Comparison of ENCODE assay signal across 8 mouse cellular contexts in the genomic region with DNA sequence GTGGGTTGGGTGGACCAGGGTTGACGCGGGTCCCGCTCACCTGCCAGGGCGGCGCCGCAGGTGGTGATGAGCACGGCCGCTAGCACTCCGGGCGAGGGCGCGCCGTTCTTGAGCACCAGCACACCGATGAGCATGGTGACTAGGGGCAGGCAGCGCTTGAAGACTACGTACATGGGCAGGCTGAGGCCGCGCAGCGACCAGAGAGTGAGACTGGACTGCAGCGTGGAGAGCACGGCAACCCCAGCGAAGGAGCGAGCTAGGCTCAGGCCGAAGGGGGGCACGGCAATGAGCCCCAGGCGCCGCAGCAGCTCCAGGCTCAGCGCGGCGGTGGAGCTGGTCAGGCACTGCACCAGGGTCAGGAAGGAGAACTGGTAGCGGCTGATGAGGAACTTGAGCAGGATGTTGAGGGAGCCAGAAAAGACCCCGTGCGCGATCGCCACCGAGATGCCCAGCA. TPM values are rescaled to one million over a fixed set of nuclear protein-coding genes. Genes with fewer than 3 reads are reported as not detected.
DNase-seq lines count a peak whose midpoint lies in the region; ATAC-seq and TF ChIP-seq lines count a peak whose summit lies in the region.

No protein-coding gene starts in this region.

- H3K27ac ChIP-seq in lung, embryonic 14.5 days (ENCODE audit: low read depth), result no peak overlapping the region
- no peak overlapping the region for H3K27ac ChIP-seq in forebrain, embryonic 14.5 days (ENCODE audit: low read depth, low read length)
- no peak overlapping the region for H3K27ac ChIP-seq in kidney, embryonic 16.5 days (ENCODE audit: low read length)

- peaks cover 54% of the 10 kb centered on the region for H3K27me3 ChIP-seq in lung, embryonic 14.5 days (ENCODE audit: insufficient read depth, low read length)
- H3K27me3 ChIP-seq in forebrain, embryonic 14.5 days (replicated peaks; ENCODE audit: control insufficient read depth, insufficient read depth, low read length), result peaks cover 50% of the 10 kb centered on the region
- peaks cover 63% of the 10 kb centered on the region for H3K27me3 ChIP-seq in kidney, embryonic 16.5 days (ENCODE audit: insufficient read depth, low read length)

- 0% methylated on average over 36 of the region's 36 CpGs for WGBS in lung, embryonic 14.5 days
- WGBS in forebrain, embryonic 14.5 days, result under 1% methylated on average over 36 of the region's 36 CpGs
- WGBS in kidney, embryonic 16.5 days, result under 1% methylated on average over 34 of the region's 36 CpGs

- H3K9me3 ChIP-seq in lung, embryonic 14.5 days (ENCODE audit: low read depth, low read length), result no peaks in the 10 kb centered on the region
- H3K9me3 ChIP-seq in forebrain, embryonic 14.5 days (replicated peaks; ENCODE audit: control insufficient read depth, low read length), result no peaks in the 10 kb centered on the region
- H3K9me3 ChIP-seq in kidney, embryonic 16.5 days (ENCODE audit: low read length), result no peaks in the 10 kb centered on the region

- DNase-seq in lung, embryonic 14.5 days, result peak; percentile 62
- no peak for DNase-seq in lung, postnatal 25 days (ENCODE audit: low spot score)
- peak; percentile 36 for DNase-seq in brain, adult 2 months (ENCODE audit: low read depth, low spot score)
- DNase-seq in forebrain, embryonic 14.5 days (ENCODE audit: low spot score), result peak; percentile 50
- DNase-seq in mesoderm, embryonic 11.5 days (ENCODE audit: low read depth, low spot score), result peak; percentile 56
- peak; percentile 21 to 26 for DNase-seq in thymus, postnatal 36 days
- DNase-seq in gastrocnemius, postnatal 36 days, result no peak

- intact Hi-C loops in gastrocnemius, postnatal 36 days (cut with DNase I), result no loop called here

- peak; percentile 54 for ATAC-seq in lung, embryonic 14.5 days (ENCODE audit: insufficient read depth)
- peak; percentile 52 for ATAC-seq in forebrain, embryonic 14.5 days
- peak; percentile 55; the same call in 1 of the 2 replicates for ATAC-seq in kidney, embryonic 16.5 days (ENCODE audit: low FRiP score, low TSS enrichment)

- H3K4me3 ChIP-seq in lung, embryonic 14.5 days (ENCODE audit: low read depth, low read length), result peak overlapping the region; percentile 56
- H3K4me3 ChIP-seq in forebrain, embryonic 14.5 days (ENCODE audit: low read depth, low read length), result peak overlapping the region; percentile 56
- peak overlapping the region; percentile 59 for H3K4me3 ChIP-seq in kidney, embryonic 16.5 days (ENCODE audit: low read length)

- H3K4me1 ChIP-seq in lung, embryonic 14.5 days (ENCODE audit: insufficient read depth), result 0 out of 2 replicates have a peak, but pooled peaks cover 3% of the 10 kb centered on the region
- H3K4me1 ChIP-seq in forebrain, embryonic 14.5 days (ENCODE audit: control insufficient read depth, insufficient read depth, low read length), result peaks cover 10% of the 10 kb centered on the region
- peaks cover 25% of the 10 kb centered on the region for H3K4me1 ChIP-seq in kidney, embryonic 16.5 days (ENCODE audit: insufficient read depth, low read length)

- H3K36me3 ChIP-seq in lung, embryonic 14.5 days (ENCODE audit: insufficient read depth), result no peaks in the 10 kb centered on the region
- H3K36me3 ChIP-seq in forebrain, embryonic 14.5 days (ENCODE audit: control insufficient read depth, insufficient read depth, low read length), result no peaks in the 10 kb centered on the region
- H3K36me3 ChIP-seq in kidney, embryonic 16.5 days (ENCODE audit: insufficient read depth, low read length), result no peaks in the 10 kb centered on the region

- peak overlapping the region; percentile 98 for H3K4me2 ChIP-seq in lung, embryonic 14.5 days
- peak overlapping the region; percentile 100 for H3K4me2 ChIP-seq in forebrain, embryonic 14.5 days (ENCODE audit: low read length)
- peak overlapping the region; percentile 99 for H3K4me2 ChIP-seq in kidney, embryonic 16.5 days (replicated peaks; ENCODE audit: low read depth, low read length)

- TF ChIP-seq CTCF in lung, embryonic 14.5 days (IDR thresholded peaks at IDR 0.05; ENCODE audit: low read depth), result 0 out of 2 replicates have a peak, but pooled peaks have one; percentile 1

- H3K9ac ChIP-seq in lung, embryonic 14.5 days, result peak overlapping the region; percentile 46
- H3K9ac ChIP-seq in forebrain, embryonic 14.5 days (ENCODE audit: low read length), result peak overlapping the region; percentile 59
- H3K9ac ChIP-seq in kidney, embryonic 16.5 days (replicated peaks; ENCODE audit: low read length), result peak overlapping the region; percentile 60

RNA-seq across cellular contexts. Expression of a gene that starts 0.7 kb away (rescaled TPM):
- polyA plus RNA-seq in lung, embryonic 14.5 days (2014; fragmentation: Nextera tagmentation; extraction: Ambion mirVana), result 0.30 and 0.89 TPM in 2 replicates
- 0.63 and 0.65 TPM in 2 replicates for polyA plus RNA-seq in forebrain, embryonic 14.5 days (2014; fragmentation: Nextera tagmentation; extraction: Ambion mirVana)
- 0.32 and 0.49 TPM in 2 replicates for polyA plus RNA-seq in kidney, embryonic 16.5 days (2015; fragmentation: Nextera tagmentation; extraction: Ambion mirVana)
- not detected for total RNA-seq in gastrocnemius, postnatal 36 days (2021)

RNA-seq across cellular contexts. Expression of a gene that starts 56.9 kb away (rescaled TPM):
- polyA plus RNA-seq in lung, embryonic 14.5 days (2014; fragmentation: Nextera tagmentation; extraction: Ambion mirVana), result 24.5 and 25.1 TPM in 2 replicates
- polyA plus RNA-seq in forebrain, embryonic 14.5 days (2014; fragmentation: Nextera tagmentation; extraction: Ambion mirVana), result 29.8 and 31.8 TPM in 2 replicates
- polyA plus RNA-seq in kidney, embryonic 16.5 days (2015; fragmentation: Nextera tagmentation; extraction: Ambion mirVana), result 39.1 and 40.4 TPM in 2 replicates
- total RNA-seq in gastrocnemius, postnatal 36 days (2021), result 10 to 100 TPM; 18.2 to 20.0 TPM

Comparison
In these comparisons a context has a peak if more than half of its experiments do, and no peak if none do; other contexts are left out.
1. DNase-seq: peak in lung, embryonic 14.5 days (single experiment), brain, adult 2 months (single experiment), forebrain, embryonic 14.5 days (single experiment), mesoderm, embryonic 11.5 days (single experiment) and thymus, postnatal 36 days (2 of 2); none in lung, postnatal 25 days (single experiment) and gastrocnemius, postnatal 36 days (0 of 2).
2. Peak in every context shown above with its lines, with median percentiles within 50 percentile points of each other: ATAC-seq, H3K4me2 ChIP-seq, H3K4me3 ChIP-seq and H3K9ac ChIP-seq.